Mouse (Mus musculus): Measurements from ENCODE around the gene Pam16. TPM values are rescaled to one million over a fixed set of nuclear protein-coding genes. Genes with fewer than 3 reads are reported as not detected.

The Pam16 gene
- 10 to 100 TPM; 17.3 to 41.9 (median 31.7) TPM for polyA plus RNA-seq (2017; shearing (Covaris generic))

GRCm38 (mm10) chr16:4624481-4625110 lies at the start of gene Pam16:
TSS of gene Pam16 (minus strand) at chr16:4624988.
- ATAC-seq: peak; percentile 90

- peak; percentile 96 for ATAC-seq
Measured at GRCm38 (mm10) chr16:4674091-4674490, 49.3 kb upstream of the Pam16 start.

GRCm38 (mm10) chr16:4670317-4670716 lies 45.5 kb upstream of the Pam16 start:
- ATAC-seq: no peak

- ATAC-seq: peak; percentile 91
Measured at GRCm38 (mm10) chr16:4667190-4667808, 42.5 kb upstream of the Pam16 start.

- no peak for ATAC-seq
Measured at GRCm38 (mm10) chr16:4665726-4666125, 40.9 kb upstream of the Pam16 start.

GRCm38 (mm10) chr16:4663806-4664205 lies 39.0 kb upstream of the Pam16 start:
- no peak for ATAC-seq

GRCm38 (mm10) chr16:4661605-4662004 lies 36.8 kb upstream of the Pam16 start:
- ATAC-seq: no peak

GRCm38 (mm10) chr16:4659326-4659725 lies 34.5 kb upstream of the Pam16 start:
- no peak for ATAC-seq

GRCm38 (mm10) chr16:4658781-4659245 lies 34.0 kb upstream of the Pam16 start:
- no peak for ATAC-seq

- no peak for ATAC-seq
Measured at GRCm38 (mm10) chr16:4656571-4657081, 31.8 kb upstream of the Pam16 start.

- no peak for ATAC-seq
Measured at GRCm38 (mm10) chr16:4655764-4656570, 31.2 kb upstream of the Pam16 start.

- ATAC-seq: no peak
Measured at GRCm38 (mm10) chr16:4655251-4655734, 30.5 kb upstream of the Pam16 start.

- no peak for ATAC-seq
Measured at GRCm38 (mm10) chr16:4654706-4655105, 29.9 kb upstream of the Pam16 start.

GRCm38 (mm10) chr16:4652707-4653416 lies 28.1 kb upstream of the Pam16 start:
- no peak for ATAC-seq

GRCm38 (mm10) chr16:4651624-4652023 lies 26.8 kb upstream of the Pam16 start:
- no peak for ATAC-seq

- ATAC-seq: no peak
Measured at GRCm38 (mm10) chr16:4651081-4651480, 26.3 kb upstream of the Pam16 start.

GRCm38 (mm10) chr16:4650161-4650560 lies 25.4 kb upstream of the Pam16 start:
- ATAC-seq: no peak

GRCm38 (mm10) chr16:4649692-4650091 lies 24.9 kb upstream of the Pam16 start:
- ATAC-seq: no peak

GRCm38 (mm10) chr16:4649211-4649610 lies 24.4 kb upstream of the Pam16 start:
- ATAC-seq: no peak

- ATAC-seq: no peak
Measured at GRCm38 (mm10) chr16:4648416-4649023, 23.7 kb upstream of the Pam16 start.

- no peak for ATAC-seq
Measured at GRCm38 (mm10) chr16:4647651-4648141, 22.9 kb upstream of the Pam16 start.

- ATAC-seq: no peak
Measured at GRCm38 (mm10) chr16:4646831-4647230, 22.0 kb upstream of the Pam16 start.

Data from inflammation-experienced regulatory T-cells, adult 6 months (primary cell).